Mouse (Mus musculus) urinary bladder, adult 18-20 months (tissue): Measurements from ENCODE around the gene Plcl1.

Experiments used
- DNase-seq, 2 experiments: peaks; one replicate each; pipeline ENCODE4 v3.0.0; 2022; ENCODE audit warnings: low spot score in 2 of 2, mixed read lengths in 2 of 2

Gene Plcl1

GRCm38 (mm10) chr1:55612759-55613328 is 207.1 kb downstream of the Plcl1 start:
- no peak for DNase-seq

DNA sequence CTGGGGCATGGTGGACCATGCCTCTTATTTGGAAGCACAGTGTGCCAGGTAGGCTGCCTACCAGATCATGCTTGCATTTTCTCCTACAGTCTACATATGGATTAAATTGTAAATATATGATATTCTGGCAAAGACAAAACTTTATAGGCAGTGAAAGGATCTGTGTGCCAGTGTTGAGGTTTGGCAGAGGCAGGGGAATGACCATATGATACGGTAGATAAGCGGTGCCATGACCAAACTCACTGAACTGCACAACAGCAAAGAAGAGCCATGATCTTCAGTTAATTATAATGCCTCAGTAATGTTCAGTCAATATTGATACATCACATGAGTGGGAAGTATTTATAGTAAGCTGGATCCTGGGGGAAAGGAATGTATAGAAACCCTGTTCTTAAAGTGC is 212.1 kb downstream of the Plcl1 start:
- no peak for DNase-seq

DNA sequence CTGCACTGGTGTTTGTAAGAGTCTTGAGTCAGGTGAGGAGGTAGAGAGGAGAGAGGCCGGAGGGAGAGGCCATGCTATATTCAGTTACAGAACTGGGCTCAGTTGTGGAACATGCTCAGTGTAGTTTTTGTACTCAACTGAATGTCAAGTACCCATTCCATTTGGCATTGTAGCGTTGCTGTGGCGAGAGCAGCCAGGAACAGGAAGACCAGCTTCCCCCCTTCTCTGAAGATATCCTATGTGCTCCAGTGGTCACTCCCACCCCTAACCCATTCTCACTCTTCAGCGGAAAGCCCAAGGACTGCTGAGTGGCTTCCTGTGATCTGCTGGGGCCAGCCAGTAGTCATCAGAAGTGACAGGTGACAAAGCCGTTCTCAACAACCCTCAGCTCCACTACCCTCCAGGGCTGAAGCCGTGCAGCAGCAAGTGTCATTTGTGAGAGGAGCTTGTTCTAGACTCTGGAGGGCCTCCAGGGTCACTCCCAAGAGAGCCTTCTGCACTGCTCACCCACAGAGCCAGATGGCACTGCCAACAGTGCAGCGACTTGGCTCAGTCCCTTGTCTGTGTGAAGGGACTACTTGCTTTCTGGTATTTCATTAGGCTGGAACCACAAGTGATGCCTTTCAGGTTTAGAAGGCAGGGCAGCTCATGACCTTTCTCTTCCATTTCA is 213.0 kb downstream of the Plcl1 start:
- DNase-seq: no peak

DNA sequence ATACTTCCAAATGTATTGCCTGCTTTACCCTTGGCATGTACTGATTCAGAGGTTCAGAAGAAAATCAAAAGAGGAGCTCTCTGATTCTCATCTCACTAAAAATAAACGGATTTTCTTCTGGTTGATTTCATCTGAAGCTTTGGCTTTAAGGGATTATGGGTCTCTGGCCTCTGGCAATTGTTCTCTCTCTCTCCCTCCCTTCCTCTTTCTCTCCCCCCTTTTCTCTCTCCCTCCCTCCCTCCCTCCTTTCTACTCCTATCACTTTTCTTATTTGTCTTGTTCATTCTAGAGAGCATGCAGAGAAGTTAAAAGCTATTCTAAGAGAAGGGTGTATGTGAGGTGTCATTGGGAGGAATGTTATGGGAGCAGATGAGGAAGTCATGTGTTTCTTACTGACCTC is 225.8 kb downstream of the Plcl1 start:
- no peak for DNase-seq

DNA sequence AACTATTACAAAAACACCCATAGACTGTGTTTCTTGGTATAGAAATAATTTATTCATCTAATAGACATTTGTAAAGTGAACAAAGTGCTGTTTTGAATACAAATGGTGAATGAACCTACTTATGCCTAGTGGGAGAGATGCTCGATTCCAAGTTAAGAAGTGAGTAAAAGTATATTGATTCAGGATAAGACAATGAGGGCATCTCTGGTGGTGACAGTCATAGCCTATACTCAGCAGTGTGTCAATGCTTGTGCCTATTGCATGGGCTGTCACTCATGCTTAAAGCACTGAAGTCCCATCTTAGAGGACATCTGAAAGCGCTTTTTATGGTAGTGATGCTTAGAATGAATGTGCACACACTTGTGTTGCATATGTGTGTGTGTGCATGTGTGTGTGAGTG is 226.3 kb downstream of the Plcl1 start:
- DNase-seq: no peak

DNA sequence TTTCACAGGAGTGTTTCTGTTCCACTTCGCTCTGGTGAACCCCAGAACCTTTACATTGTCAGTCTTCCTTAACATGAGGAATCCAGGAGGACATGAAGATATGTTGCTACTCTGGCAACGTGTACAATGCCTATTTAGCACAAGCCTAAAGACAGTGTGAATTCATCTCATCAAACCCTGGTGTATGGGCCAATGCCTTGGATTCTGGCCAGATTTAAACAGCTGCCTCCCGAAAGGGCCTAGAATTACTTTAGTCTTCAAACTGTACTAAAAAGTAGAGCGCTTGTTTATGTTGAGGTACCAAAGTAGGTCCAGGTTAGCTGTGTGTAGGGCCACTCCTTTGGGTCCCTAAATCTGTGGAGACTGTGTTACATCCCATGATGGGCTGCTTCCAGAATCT is 227.6 kb downstream of the Plcl1 start:
- no peak for DNase-seq

GRCm38 (mm10) chr1:55659518-55660210 is 253.9 kb downstream of the Plcl1 start:
- DNase-seq: no peak

- no peak for DNase-seq
Observed at GRCm38 (mm10) chr1:55661381-55661780, 255.7 kb downstream of the Plcl1 start.

DNA sequence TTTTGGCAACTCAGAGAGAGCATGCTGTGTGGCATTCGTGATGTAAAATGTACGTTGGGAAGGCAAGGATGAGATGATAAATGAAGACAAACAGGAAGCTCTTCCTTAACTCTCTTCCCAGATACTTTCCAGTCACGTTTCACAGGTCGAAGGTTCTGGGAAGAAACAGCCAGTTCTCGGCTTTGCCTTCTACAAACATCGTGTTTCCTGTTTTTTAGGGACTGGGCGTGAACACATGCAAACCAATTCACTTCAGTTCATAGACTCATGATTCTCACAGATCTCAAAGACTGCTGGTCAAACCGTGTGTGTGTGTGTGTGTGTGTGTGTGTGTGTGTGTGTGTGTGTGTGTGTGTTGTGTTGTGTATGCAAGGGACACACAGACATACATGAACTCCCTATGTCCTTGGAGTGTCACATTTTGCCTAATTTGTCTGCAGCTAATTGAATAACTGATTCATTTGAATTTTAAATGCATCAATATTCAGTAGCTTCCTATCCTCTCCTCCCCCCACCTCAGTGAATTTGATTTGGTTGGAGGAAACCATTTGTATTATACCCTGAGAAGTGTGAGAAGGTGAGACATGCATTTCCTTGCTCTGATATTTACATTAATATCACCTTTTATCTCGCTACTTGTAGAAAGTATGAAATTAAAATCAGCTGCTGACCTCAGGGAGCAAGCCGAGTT is 259.6 kb downstream of the Plcl1 start:
- no peak for DNase-seq

GRCm38 (mm10) chr1:55665828-55666673 is 260.3 kb downstream of the Plcl1 start:
- DNase-seq: no peak

DNA sequence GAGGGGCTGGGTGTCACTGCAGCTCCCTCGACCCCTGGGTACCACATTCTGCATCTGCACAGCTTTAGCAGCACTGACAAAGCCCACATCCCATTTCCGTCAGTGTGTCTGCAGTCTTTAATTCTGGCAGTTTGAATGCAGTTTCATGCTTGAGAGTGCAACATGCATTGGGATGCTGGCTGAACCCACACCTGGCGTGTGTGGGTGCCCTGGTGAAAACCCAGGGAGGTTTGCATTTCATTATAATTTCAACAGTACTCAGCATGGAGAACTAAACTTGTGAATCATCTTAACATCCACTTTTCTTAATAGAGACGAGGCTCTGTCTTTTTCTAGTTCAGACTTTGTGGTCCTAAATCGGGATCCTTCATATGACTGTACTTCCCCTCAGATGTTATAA is 261.1 kb downstream of the Plcl1 start:
- no peak for DNase-seq

DNA sequence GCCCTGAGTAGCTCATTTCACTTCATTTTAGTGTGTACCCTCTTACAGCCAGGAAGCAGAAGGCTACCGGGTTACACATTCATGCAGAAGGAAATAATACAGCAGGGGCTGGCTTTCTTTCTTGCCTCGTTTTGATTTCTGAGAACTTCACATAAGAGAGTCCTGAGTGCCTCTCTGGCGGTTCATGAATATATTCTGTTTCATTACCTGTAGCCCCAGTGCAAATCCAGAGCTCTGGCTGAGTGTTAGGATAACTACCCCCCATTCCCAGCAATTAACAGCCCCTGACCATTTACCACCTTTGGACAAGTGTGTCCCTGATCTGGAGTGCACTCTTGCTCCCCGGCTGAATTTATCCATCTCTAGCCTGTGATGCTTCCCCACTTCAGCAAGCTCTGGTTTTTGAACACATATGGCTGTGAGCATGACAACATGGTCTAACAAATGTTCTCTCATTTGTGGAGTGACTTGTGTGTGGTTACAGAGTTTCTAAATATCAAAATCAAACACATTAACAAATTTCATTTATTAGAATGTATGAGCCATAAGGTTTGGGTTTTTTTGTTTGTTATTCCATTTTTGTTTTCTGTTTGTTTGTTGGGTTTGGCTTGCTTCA is 263.0 kb downstream of the Plcl1 start:
- no peak for DNase-seq

DNA sequence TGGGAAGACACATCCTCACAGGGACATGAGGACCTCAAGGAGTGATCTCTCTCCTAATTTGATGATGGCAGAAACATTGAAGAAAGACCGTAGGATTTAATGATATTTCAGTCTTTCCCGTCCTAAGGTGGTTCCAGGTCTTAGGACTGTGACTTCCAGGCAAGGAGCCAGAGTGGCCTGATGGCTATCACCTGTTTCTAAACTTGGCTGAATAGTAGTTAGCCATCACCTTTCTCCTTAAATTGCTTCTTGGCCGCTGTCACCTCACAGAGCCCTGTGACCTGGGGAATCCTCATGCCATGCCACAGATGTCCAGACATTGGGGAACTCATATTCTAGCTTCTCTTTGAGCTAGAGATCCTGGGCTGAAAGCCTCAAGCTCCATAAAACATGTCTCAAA is 277.0 kb downstream of the Plcl1 start:
- no peak for DNase-seq

DNA sequence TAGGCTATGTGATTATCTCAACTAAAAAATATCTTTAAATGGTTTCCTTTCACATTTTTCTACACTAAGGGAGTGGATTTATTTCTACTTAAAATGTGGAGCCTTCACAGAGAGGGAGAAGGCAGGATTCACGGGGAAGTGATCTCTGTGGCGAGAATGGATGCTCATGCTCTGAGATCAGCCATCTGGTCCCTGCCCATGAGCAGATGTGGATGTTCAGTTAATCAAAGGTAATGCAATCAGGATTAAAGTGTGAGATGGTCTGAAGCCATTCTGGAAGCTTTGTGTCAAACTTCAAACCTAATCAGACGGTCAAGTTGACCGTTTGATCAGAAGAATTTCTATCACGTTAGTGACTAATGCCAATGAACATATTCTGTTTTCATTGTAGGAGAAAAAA is 280.5 kb downstream of the Plcl1 start:
- no peak for DNase-seq

GRCm38 (mm10) chr1:55693636-55694220 is 288.0 kb downstream of the Plcl1 start:
- DNase-seq: no peak

DNA sequence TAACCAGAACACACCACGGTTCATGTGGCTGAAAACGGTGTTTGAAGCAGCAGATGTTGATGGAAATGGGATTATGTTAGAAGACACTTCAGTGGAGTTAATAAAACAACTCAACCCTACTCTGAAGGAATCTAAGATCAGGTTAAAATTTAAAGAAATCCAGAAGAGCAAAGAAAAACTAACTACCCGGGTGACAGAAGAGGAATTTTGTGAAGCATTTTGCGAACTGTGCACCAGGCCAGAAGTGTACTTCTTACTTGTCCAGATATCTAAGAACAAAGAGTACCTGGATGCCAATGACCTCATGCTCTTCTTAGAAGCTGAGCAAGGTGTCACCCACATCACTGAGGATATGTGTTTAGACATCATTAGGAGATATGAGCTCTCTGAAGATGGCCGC is 290.5 kb downstream of the Plcl1 start:
- no peak for DNase-seq

GRCm38 (mm10) chr1:55699393-55699970 is 293.8 kb downstream of the Plcl1 start:
- DNase-seq: no peak

DNA sequence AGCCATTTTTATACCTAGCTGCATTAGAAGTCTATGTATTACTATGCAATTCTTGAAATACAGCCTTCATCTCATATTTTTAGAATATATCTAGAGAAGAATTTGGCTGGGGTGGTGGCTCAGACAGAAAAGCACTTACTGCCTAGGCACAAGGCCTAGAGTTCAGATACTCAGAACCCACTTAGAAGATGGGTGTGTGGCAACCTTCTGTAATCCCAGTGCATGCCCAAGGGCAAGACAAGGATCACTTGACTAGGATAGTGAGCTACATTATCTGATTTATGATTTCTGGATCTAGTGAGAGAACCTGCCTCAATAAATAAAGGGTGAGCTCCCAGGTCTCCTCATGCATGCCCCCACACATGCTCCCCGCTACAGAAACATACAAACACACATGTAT is 294.3 kb downstream of the Plcl1 start:
- no peak for DNase-seq

GRCm38 (mm10) chr1:55700726-55701125 is 295.0 kb downstream of the Plcl1 start:
- DNase-seq: no peak

GRCm38 (mm10) chr1:55701601-55702000 is 295.9 kb downstream of the Plcl1 start:
- DNase-seq: no peak

- DNase-seq: no peak
Observed at GRCm38 (mm10) chr1:55702106-55702505, 296.4 kb downstream of the Plcl1 start.
